Mouse (Mus musculus) urinary bladder, postnatal 36 days (tissue): ENCODE data around the gene Zfp202.
"Not testable (repeated sequence)": the region's sequence is repeated elsewhere in the genome, so short reads cannot be mapped to it uniquely, and the experiment has no call there.

Source experiments
- DNase-seq, 2 experiments: peaks; one replicate each; pipeline ENCODE4 v3.0.0; 2022; ENCODE audit warnings: low spot score in 2 of 2, mixed read lengths in 1 of 2

Zfp202 gene

GRCm38 (mm10) chr9:40192098-40193038, at the start of gene Zfp202:
TSS of gene Zfp202 (plus strand) at chr9:40192316.
- DNase-seq: peak; percentile 75 to 87

- no peak for DNase-seq
These were observed 36.9 kb upstream of the Zfp202 start for GRCm38 (mm10) chr9:40155118-40155644.

GRCm38 (mm10) chr9:40166446-40166845, 25.7 kb upstream of the Zfp202 start:
- DNase-seq: peak in 1 of 2 experiments; percentile 2

GRCm38 (mm10) chr9:40177017-40177416, 15.1 kb upstream of the Zfp202 start:
- DNase-seq: no peak

DNA sequence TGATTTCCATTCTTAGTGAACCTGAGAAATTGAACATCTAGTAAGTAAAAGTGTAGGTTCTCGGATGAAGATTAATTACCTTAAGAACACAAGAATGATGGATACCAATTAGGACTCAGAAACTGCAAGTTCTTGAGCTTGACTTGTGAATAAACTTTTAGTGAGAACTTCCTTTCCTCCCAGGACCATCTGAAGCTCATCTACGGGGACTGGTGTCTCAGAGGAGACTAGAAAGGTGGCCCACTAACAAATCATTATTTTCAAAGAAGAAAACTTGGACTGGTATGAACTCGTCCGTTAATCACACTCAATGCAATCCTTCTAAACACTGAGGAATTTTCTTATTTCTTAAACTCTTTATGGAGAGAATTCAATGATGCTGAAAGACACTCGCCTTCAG, 11.5 kb upstream of the Zfp202 start, which contains the start of gene Olfr986:
TSS of gene Olfr986 (plus strand) at position 301 of the 400 bp plus-strand sequence.
- no peak for DNase-seq

GRCm38 (mm10) chr9:40185166-40185565, 7.0 kb upstream of the Zfp202 start:
- not testable (repeated sequence) for DNase-seq

- DNase-seq: no peak
These were observed 835 bp upstream of the Zfp202 start for GRCm38 (mm10) chr9:40191086-40191876.

- peak; percentile 14 to 57 for DNase-seq
These were observed 3.9 kb downstream of the Zfp202 start for GRCm38 (mm10) chr9:40195981-40196380.

GRCm38 (mm10) chr9:40206546-40206950, 14.4 kb downstream of the Zfp202 start:
- DNase-seq: no peak

GRCm38 (mm10) chr9:40210744-40211143, 18.6 kb downstream of the Zfp202 start:
- DNase-seq: no peak

DNA sequence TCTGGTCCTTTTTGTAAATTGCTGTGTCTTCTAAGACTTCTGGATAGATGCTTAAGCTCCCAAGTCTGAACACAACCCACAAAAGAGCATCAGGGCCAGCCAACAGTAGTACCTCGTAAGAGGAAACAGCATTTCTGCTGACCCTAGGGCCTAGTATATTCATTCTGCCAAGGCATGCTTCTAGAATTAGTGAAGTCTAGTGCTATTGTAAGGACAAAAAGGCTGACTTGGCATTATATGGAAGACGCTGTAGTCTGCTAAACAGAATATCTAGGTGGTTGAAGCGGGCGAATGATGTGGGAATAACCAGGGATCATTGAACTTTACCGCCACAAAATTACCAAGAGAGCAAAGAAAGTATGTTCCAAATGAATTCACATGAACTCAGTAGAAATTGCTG, 21.9 kb downstream of the Zfp202 start:
- DNase-seq: no peak

GRCm38 (mm10) chr9:40216651-40217050, 24.5 kb downstream of the Zfp202 start:
- no peak for DNase-seq

DNA sequence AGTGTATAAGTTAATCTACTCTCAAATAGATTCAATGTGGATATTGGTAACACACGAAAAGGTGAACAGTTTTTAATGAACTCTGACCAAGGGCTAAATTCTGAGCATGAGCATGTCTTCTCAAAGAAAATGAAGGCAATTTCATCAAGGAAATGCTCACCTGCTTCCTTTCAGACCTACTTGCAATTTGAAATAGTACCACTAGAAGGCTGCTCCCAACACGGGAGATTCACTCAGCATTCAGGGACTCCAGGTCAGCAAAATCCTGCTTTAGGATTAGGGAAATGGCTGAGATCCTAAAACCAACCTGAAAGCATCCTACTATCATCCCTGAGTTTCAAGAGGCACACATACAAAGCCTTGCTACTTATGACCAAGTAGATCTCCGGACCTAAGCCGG, 32.2 kb downstream of the Zfp202 start:
- no peak for DNase-seq

GRCm38 (mm10) chr9:40227874-40228789, 36.0 kb downstream of the Zfp202 start:
- peak in 1 of 2 experiments; percentile 20 for DNase-seq

GRCm38 (mm10) chr9:40228804-40229331, 36.8 kb downstream of the Zfp202 start:
- DNase-seq: no peak

DNA sequence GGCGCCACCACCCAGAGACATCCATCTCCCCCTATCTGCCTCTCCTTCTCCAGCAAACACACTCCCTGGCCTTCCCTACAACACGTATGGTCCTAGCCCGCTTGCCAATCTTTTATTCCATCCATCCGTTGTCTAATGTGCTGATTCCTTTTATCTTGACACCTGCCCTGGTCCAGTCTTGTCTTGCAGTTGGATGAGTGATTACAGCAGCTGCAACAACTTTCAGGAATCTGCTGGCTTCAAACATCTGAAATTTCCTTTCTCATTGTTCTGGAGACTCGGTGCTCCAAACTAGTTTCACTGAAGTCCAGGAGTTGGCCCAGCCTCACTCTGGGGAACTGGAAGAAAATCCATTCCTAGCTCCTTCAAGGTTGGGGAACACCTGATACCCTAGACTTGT, 37.4 kb downstream of the Zfp202 start:
- no peak for DNase-seq

GRCm38 (mm10) chr9:40231019-40231418, 38.9 kb downstream of the Zfp202 start:
- DNase-seq: no peak

GRCm38 (mm10) chr9:40234233-40235072, 42.3 kb downstream of the Zfp202 start:
- no peak for DNase-seq

DNA sequence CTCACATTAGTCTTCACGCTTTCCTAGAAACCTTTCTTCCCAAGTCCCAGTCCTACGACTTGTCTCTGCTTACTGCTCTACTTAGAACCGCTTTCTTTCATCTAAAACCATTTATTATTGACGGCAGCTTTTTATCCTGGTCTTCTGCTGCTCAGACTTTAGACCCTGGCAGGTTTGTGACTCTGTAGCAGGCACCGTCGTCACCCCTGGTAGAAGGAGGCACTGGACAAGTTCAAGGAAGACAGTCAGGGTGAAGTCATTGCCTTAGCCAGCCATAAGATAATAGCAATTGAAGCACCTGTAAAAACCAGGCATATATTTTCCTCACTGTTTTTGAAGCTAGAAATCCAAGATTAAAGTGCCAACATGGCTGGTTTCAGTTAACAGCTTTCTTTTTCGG, 43.1 kb downstream of the Zfp202 start:
- no peak for DNase-seq

- DNase-seq: no peak
These were observed 47.6 kb downstream of the Zfp202 start for GRCm38 (mm10) chr9:40239749-40240148.
